Mouse (Mus musculus): Measurements from ENCODE around the gene Rplp0. TPM values are rescaled to one million over a fixed set of nuclear protein-coding genes. Genes with fewer than 3 reads are reported as not detected.
A peak's percentile ranks its signal among the peaks of the same experiment; 100 is the strongest.

The Rplp0 gene
- polyA plus RNA-seq, 1 experiment from 2014 or later, result 832 TPM

DNA sequence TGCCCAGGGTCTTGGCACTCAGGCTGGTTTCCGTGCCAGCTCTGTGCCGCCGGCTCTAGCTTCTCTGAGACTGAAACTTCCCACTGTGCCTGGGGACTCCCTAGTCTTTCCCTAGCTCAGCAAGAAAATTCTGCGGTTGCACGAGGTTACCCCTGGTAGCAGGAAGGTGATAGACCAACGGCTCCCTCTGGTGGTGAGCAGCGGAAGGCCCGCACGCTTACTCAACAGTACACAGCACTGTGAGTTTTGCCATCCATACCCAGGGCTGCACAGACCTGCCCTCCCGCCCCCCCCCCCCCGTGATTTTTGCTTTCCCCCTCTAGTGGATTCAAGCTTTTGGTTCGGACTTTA lies 20.6 kb upstream of the Rplp0 start:
- peak; percentile 94 for TF ChIP-seq CTCF (IDR thresholded peaks at IDR 0.05; ENCODE audit: low read depth)
- WGBS, result 2% methylated on average over 12 of the region's 12 CpGs
- H3K27ac ChIP-seq (ENCODE audit: low read depth, low read length), result peak overlapping the region; percentile 87
- H3K27me3 ChIP-seq (replicated peaks; ENCODE audit: control insufficient read depth, insufficient read depth, low read length), result no peaks in the 10 kb centered on the region
- H3K36me3 ChIP-seq (ENCODE audit: control insufficient read depth, insufficient read depth), result no peaks in the 10 kb centered on the region
- H3K9me3 ChIP-seq (ENCODE audit: control insufficient read depth), result no peaks in the 10 kb centered on the region
- 0 out of 2 replicates have a peak overlapping the region, but pooled peaks have one; percentile 5 for H3K4me3 ChIP-seq (ENCODE audit: low read depth, low read length)
- peaks cover 34% of the 10 kb centered on the region for H3K4me1 ChIP-seq (replicated peaks; ENCODE audit: control insufficient read depth, insufficient read depth, low read length)
- ATAC-seq, result peak; percentile 55
- peak overlapping the region; percentile 31; the same call in 1 of the 2 replicates for H3K9ac ChIP-seq (ENCODE audit: low read depth, low read length)
- peak overlapping the region; percentile 55 for H3K4me2 ChIP-seq (replicated peaks; ENCODE audit: low read depth)

DNA sequence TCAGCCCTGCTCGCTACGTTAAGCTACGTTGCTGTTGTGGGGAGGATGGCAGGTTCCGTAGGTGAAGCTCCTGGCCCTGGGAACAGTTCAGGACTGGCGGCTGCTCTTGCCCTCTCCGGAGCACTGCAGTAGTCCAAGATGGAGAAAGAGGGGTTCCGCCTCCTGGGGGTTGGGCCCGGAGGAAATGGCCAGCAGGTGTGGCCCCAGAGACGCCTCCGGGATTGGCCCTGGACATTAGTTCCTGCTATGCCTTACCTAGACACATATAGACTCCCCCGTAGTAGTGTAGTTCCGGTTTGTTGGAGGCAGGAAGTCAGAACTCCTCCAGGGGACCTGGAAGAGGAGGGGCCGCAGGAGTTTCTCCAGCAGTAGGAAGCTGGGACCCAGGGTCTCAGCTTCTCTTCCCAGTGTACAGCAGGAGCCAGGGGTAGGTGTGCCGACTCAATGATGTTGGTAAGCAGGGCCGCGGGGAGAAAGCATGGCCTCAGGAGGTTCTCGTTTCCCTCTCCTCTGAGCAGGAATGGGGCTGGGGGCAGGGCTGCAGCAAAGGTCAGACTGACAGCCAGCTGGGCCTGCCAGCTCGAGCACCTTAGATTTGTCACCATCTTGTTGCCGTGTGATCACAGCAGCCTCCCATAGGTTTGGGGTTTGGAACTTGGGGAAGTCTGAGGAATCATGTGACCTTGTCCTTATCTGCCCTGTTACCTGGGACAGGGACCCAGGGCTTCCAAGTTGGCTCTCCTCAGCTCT lies 16.5 kb upstream of the Rplp0 start:
- Histone ChIP-seq H3K36me3 (ENCODE audit: control insufficient read depth, insufficient read depth) (peaks cover 38% of the 10 kb centered on the region), H3K9me3 (ENCODE audit: control insufficient read depth) (no peaks in the 10 kb centered on the region), H3K27me3 (replicated peaks; ENCODE audit: control insufficient read depth, insufficient read depth, low read length) (no peaks in the 10 kb centered on the region), H3K9ac (ENCODE audit: low read depth, low read length) (peak overlapping the region; percentile 56), H3K4me3 (ENCODE audit: low read depth, low read length) (peak overlapping the region; percentile 37), H3K4me2 (replicated peaks; ENCODE audit: low read depth) (peak overlapping the region; percentile 70), H3K4me1 (replicated peaks; ENCODE audit: control insufficient read depth, insufficient read depth, low read length) (peaks cover 13% of the 10 kb centered on the region; the same call in 1 of the 2 replicates), H3K27ac (ENCODE audit: low read depth, low read length) (peak overlapping the region; percentile 90)
- peak; percentile 18; the same call in 1 of the 2 replicates for TF ChIP-seq CTCF (IDR thresholded peaks at IDR 0.05; ENCODE audit: low read depth)
- WGBS, result 23% methylated on average over 19 of the region's 19 CpGs
- ATAC-seq, result peak; percentile 60

DNA sequence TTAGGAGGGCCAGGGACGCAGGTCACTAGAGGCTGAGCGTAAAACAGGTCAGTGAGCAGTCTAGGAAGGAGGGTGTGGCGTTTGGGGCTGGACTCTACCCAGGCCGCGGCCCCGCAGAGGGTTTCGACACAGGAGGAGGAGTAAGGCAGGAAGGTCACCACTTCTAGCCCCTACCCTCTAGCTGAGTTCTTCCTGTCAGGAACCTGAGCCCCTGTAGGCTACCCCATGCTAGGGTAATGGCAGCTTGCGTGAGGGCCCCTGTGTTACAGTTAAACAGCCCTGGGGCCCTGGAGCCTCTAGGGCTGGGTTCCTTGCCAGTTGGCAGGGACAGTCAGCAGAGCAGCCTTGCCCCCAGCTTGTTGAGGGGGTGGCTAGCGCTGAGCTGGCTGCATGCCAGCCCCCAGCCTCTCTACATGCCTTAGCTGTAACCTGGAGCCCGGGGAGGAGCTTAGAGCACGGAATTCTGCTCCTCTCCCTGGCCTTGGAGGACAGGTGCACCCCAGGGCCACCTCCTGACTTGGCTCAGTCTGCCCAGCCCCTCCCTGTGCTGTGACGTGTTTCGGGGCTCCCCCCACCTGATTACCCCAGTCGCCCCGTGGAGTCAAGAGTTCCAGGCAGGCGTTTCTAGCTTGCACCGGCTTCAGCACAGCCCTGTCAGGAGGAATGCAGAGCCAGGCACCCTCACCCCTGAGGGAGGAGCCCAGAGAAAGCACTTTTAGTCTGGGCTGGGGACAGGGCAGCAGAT lies 15.6 kb upstream of the Rplp0 start:
- Histone ChIP-seq H3K4me1 (replicated peaks; ENCODE audit: control insufficient read depth, insufficient read depth, low read length) (peaks cover 8% of the 10 kb centered on the region; the same call in 1 of the 2 replicates), H3K27me3 (replicated peaks; ENCODE audit: control insufficient read depth, insufficient read depth, low read length) (no peaks in the 10 kb centered on the region), H3K36me3 (ENCODE audit: control insufficient read depth, insufficient read depth) (peaks cover 47% of the 10 kb centered on the region), H3K4me3 (ENCODE audit: low read depth, low read length) (peak overlapping the region; percentile 37), H3K9ac (ENCODE audit: low read depth, low read length) (peak overlapping the region; percentile 56), H3K4me2 (replicated peaks; ENCODE audit: low read depth) (peak overlapping the region; percentile 70), H3K27ac (ENCODE audit: low read depth, low read length) (peak overlapping the region; percentile 90), H3K9me3 (ENCODE audit: control insufficient read depth) (no peaks in the 10 kb centered on the region)
- TF ChIP-seq CTCF (IDR thresholded peaks at IDR 0.05; ENCODE audit: low read depth), result 0 out of 2 replicates have a peak, but pooled peaks have one; percentile 0
- WGBS, result 17% methylated on average over 17 of the region's 17 CpGs
- peak; percentile 79 for ATAC-seq

DNA sequence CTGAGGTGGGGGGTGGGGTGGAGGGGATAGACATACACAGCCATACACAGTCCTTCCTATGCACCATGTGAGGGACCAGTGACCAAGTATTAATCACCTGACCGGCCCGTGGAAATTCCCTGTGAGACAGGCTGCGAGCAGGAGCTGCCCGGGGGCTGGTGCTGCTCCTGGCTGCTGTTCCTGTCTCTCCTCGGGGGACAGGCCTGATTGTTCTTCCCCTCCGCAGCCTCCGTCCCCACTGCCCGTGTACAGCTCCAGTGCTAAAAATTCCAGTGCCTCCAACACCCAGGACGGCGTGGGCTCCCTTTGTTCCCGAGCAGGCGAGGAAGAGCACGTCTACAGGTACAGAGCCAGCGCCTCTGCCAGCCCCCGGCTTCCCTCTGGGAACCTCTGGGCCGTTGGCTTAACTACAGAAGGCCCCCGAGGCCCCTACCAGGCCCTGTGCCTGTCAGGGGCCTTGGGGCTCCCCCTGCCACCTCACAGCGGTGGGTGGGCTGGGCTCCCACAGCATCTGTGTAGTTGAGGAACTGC lies 14.5 kb upstream of the Rplp0 start:
- peaks cover 5% of the 10 kb centered on the region; the same call in 1 of the 2 replicates for H3K4me1 ChIP-seq (replicated peaks; ENCODE audit: control insufficient read depth, insufficient read depth, low read length)
- peaks cover 57% of the 10 kb centered on the region for H3K36me3 ChIP-seq (ENCODE audit: control insufficient read depth, insufficient read depth)
- TF ChIP-seq CTCF (IDR thresholded peaks at IDR 0.05; ENCODE audit: low read depth), result no peak
- WGBS, result 66% methylated on average over 18 of the region's 18 CpGs
- H3K9me3 ChIP-seq (ENCODE audit: control insufficient read depth), result no peaks in the 10 kb centered on the region
- peak overlapping the region; percentile 70 for H3K4me2 ChIP-seq (replicated peaks; ENCODE audit: low read depth)
- no peak overlapping the region for H3K9ac ChIP-seq (ENCODE audit: low read depth, low read length)
- ATAC-seq, result no peak
- H3K27me3 ChIP-seq (replicated peaks; ENCODE audit: control insufficient read depth, insufficient read depth, low read length), result no peaks in the 10 kb centered on the region
- no peak overlapping the region; the same call in 1 of the 2 replicates for H3K27ac ChIP-seq (ENCODE audit: low read depth, low read length)
- no peak overlapping the region; the same call in 1 of the 2 replicates for H3K4me3 ChIP-seq (ENCODE audit: low read depth, low read length)

DNA sequence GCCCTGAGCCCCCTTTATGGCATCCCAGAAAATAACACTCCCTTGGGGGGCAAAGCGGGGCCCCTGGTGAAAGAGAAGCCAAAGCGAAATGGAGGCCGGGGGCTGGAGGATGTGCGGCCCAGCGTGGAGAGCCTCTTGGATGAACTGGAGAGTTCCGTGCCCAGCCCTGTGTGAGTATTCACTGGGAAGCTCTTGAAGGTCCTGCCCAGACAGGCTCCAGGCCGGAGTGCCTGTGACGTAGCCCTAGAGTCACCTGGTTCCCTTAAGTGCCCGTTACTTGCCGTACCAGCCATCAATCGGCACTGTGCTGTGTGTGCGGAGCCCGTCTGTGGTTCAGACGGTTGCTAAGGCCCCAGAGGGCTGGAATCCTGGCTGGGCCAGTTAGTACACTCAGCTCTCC lies 13.6 kb upstream of the Rplp0 start:
- H3K27ac ChIP-seq (ENCODE audit: low read depth, low read length), result no peak overlapping the region

DNA sequence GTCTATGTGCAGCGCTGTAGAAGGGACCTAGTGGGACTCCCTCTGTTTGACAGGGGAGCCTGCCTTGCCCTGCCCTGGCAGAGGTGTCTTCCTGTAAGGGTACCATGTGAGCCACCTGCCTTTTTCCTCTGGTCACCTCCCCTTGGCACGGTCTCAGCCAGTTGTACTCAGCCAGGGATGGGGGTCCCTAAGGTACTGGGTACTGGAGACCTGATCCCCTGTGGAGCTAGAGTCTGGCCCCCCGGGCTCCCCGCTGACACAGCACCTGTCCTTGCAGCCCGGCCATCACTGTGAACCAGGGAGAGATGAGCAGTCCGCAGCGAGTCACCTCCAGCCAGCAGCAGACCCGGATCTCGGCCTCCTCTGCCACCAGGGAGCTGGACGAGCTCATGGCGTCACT lies 12.7 kb upstream of the Rplp0 start:
- H3K9me3 ChIP-seq (ENCODE audit: control insufficient read depth), result no peaks in the 10 kb centered on the region
- no peak overlapping the region for H3K4me3 ChIP-seq (ENCODE audit: low read depth, low read length)
- H3K27ac ChIP-seq (ENCODE audit: low read depth, low read length), result no peak overlapping the region
- H3K36me3 ChIP-seq (ENCODE audit: control insufficient read depth, insufficient read depth), result peaks cover 75% of the 10 kb centered on the region
- peaks cover 5% of the 10 kb centered on the region; the same call in 1 of the 2 replicates for H3K4me1 ChIP-seq (replicated peaks; ENCODE audit: control insufficient read depth, insufficient read depth, low read length)
- no peak overlapping the region for H3K9ac ChIP-seq (ENCODE audit: low read depth, low read length)
- no peak for TF ChIP-seq CTCF (IDR thresholded peaks at IDR 0.05; ENCODE audit: low read depth)
- 90% methylated on average over 11 of the region's 11 CpGs for WGBS
- H3K27me3 ChIP-seq (replicated peaks; ENCODE audit: control insufficient read depth, insufficient read depth, low read length), result no peaks in the 10 kb centered on the region
- no peak overlapping the region for H3K4me2 ChIP-seq (replicated peaks; ENCODE audit: low read depth)
- ATAC-seq, result no peak

More for the DNA sequence above, 13.6 kb upstream of the Rplp0 start:
- Histone ChIP-seq H3K9me3 (ENCODE audit: control insufficient read depth) (no peaks in the 10 kb centered on the region), H3K4me2 (replicated peaks; ENCODE audit: low read depth) (no peak overlapping the region), H3K4me1 (replicated peaks; ENCODE audit: control insufficient read depth, insufficient read depth, low read length) (peaks cover 5% of the 10 kb centered on the region; the same call in 1 of the 2 replicates), H3K4me3 (ENCODE audit: low read depth, low read length) (no peak overlapping the region), H3K9ac (ENCODE audit: low read depth, low read length) (no peak overlapping the region), H3K27me3 (replicated peaks; ENCODE audit: control insufficient read depth, insufficient read depth, low read length) (no peaks in the 10 kb centered on the region), H3K36me3 (ENCODE audit: control insufficient read depth, insufficient read depth) (peaks cover 66% of the 10 kb centered on the region)
- TF ChIP-seq CTCF (IDR thresholded peaks at IDR 0.05; ENCODE audit: low read depth), result no peak
- no peak for ATAC-seq
- WGBS, result 95% methylated on average over 14 of the region's 14 CpGs

Data from intestine, postnatal 0 days (tissue).